Mouse (Mus musculus): ENCODE results near the gene Mitf. TPM values are rescaled to one million over a fixed set of nuclear protein-coding genes. Genes with fewer than 3 reads are reported as not detected.

Gene Mitf
- polyA plus RNA-seq, 1 experiment from 2014 or later: 0.40 TPM

DNA sequence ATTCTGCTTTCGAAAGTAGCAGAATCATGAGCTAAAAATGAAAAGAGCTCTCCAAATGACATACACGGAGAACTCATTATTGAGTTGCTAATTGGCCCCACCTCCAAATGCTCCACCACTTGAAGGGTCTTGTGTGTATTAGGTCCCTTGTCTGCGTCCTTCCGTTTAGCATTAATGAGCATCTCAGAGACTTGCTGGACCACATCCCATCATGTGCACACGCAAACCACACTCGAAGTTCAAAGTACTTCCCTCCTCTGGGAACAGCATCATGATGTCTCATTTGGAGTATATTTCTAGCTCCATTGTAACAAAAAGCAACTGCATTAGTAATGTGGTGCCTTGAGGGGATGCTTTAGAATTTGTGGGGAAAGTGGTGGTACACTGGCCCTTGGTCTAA lies 24.6 kb upstream of the Mitf start:
- ATAC-seq (ENCODE audit: low read depth): no peak

DNA sequence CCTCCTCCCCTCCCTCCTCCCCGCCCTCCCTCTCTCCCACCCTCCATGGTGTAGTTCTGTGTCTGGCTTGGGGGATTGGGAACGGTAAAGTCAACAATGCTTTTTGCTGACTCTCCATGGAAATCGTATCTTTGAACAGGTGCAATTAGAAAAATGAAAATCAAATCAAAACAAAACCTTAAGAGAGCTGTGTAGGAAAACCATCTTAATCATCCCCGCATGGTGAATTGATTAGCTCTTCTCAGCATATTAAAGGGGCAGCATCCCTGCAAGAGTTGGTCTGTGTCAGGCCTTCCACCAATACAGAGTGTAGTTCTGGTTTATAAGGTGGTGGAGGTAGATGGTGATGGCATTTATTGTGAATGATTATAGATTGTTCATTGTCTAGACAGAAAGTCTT lies 20.0 kb upstream of the Mitf start:
- Histone ChIP-seq H3K27me3 (ENCODE audit: control insufficient read depth, insufficient read depth, low read depth, low read length) (no peaks in the 10 kb centered on the region), H3K4me3 (ENCODE audit: low read depth, low read length) (no peak overlapping the region), H3K27ac (ENCODE audit: low read length) (no peak overlapping the region), H3K9ac (ENCODE audit: low read depth, low read length) (no peak overlapping the region), H3K36me3 (ENCODE audit: control insufficient read depth, insufficient read depth) (no peaks in the 10 kb centered on the region), H3K9me3 (replicated peaks; ENCODE audit: control insufficient read depth, low read length) (no peaks in the 10 kb centered on the region), H3K4me1 (ENCODE audit: control insufficient read depth, low read depth, low read length) (no peaks in the 10 kb centered on the region), H3K4me2 (ENCODE audit: low read depth, low read length) (no peak overlapping the region)
- WGBS (ENCODE audit: insufficient replicate concordance): 70% methylated on average over 4 of the region's 4 CpGs
- ATAC-seq (ENCODE audit: low read depth): no peak

More for the DNA sequence above, 24.6 kb upstream of the Mitf start:
- Histone ChIP-seq H3K36me3 (ENCODE audit: control insufficient read depth, insufficient read depth) (no peaks in the 10 kb centered on the region), H3K4me2 (ENCODE audit: low read depth, low read length) (no peak overlapping the region), H3K4me1 (ENCODE audit: control insufficient read depth, low read depth, low read length) (no peaks in the 10 kb centered on the region), H3K9me3 (replicated peaks; ENCODE audit: control insufficient read depth, low read length) (no peaks in the 10 kb centered on the region), H3K9ac (ENCODE audit: low read depth, low read length) (no peak overlapping the region), H3K4me3 (ENCODE audit: low read depth, low read length) (no peak overlapping the region), H3K27ac (ENCODE audit: low read length) (no peak overlapping the region), H3K27me3 (ENCODE audit: control insufficient read depth, insufficient read depth, low read depth, low read length) (no peaks in the 10 kb centered on the region)
- WGBS (ENCODE audit: insufficient replicate concordance): 71% methylated on average over 6 of the region's 6 CpGs

DNA sequence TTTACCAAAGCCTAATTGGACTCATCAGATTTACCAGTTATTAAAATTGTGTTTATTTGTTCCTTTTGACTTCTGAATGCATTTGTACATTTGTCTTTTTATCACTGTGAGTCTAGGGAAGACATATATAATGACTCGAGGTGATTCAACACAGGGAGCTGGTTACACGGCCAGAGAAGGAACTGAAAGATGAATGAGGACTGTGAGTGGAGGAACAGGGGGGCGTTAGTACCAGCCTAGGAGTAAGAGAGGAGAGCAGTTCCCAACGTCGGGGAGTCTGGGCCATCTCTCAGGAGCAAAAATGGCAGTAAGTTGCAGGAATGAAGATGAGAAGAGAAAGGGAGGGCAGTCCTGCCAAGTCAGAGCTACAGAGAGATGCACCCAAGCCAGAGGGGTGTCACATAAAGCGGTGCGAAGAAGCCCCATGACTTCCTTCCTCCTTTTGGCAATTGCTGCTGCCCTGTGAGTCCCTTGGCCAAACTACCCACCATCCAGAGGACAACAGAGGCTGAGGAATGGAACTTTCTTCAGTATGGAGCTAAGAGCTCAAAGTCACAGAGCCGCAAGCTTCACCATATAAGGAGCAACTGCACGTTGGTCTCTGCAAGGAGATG lies 18.4 kb upstream of the Mitf start:
- no peak for ATAC-seq (ENCODE audit: low read depth)
- WGBS (ENCODE audit: insufficient replicate concordance): 27% methylated on average over 9 of the region's 9 CpGs

DNA sequence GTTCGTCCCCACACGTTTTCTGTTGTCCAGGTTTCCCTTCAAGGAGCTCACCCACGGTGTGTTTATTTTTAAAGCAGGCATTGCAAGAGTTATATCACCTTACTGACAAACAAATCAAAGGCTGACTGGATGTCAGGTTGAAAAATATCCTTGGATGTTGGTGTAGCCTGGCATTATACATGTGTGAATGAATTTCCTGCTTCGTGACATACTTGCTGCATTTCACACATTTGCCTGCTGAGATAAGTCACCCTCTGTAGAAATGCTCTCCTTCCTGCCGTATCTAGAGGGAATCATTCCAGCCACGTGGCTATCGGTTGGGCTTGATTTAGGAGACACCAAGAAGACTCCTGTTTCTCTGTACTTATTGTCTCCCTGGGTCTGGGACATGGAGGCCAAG lies 17.2 kb upstream of the Mitf start:
- H3K4me1 ChIP-seq (ENCODE audit: control insufficient read depth, low read depth, low read length): no peaks in the 10 kb centered on the region
- no peak overlapping the region for H3K27ac ChIP-seq (ENCODE audit: low read length)
- no peaks in the 10 kb centered on the region for H3K27me3 ChIP-seq (ENCODE audit: control insufficient read depth, insufficient read depth, low read depth, low read length)
- H3K9ac ChIP-seq (ENCODE audit: low read depth, low read length): no peak overlapping the region
- no peak for ATAC-seq (ENCODE audit: low read depth)
- no peaks in the 10 kb centered on the region for H3K36me3 ChIP-seq (ENCODE audit: control insufficient read depth, insufficient read depth)
- no peaks in the 10 kb centered on the region for H3K9me3 ChIP-seq (replicated peaks; ENCODE audit: control insufficient read depth, low read length)
- WGBS (ENCODE audit: insufficient replicate concordance): 38% methylated on average over 7 of the region's 7 CpGs
- H3K4me2 ChIP-seq (ENCODE audit: low read depth, low read length): no peak overlapping the region
- no peak overlapping the region for H3K4me3 ChIP-seq (ENCODE audit: low read depth, low read length)

More for the DNA sequence above, 18.4 kb upstream of the Mitf start:
- H3K27me3 ChIP-seq (ENCODE audit: control insufficient read depth, insufficient read depth, low read depth, low read length): no peaks in the 10 kb centered on the region
- H3K9ac ChIP-seq (ENCODE audit: low read depth, low read length): no peak overlapping the region
- H3K27ac ChIP-seq (ENCODE audit: low read length): no peak overlapping the region
- H3K36me3 ChIP-seq (ENCODE audit: control insufficient read depth, insufficient read depth): no peaks in the 10 kb centered on the region
- H3K9me3 ChIP-seq (replicated peaks; ENCODE audit: control insufficient read depth, low read length): no peaks in the 10 kb centered on the region
- H3K4me3 ChIP-seq (ENCODE audit: low read depth, low read length): no peak overlapping the region
- no peak overlapping the region for H3K4me2 ChIP-seq (ENCODE audit: low read depth, low read length)
- H3K4me1 ChIP-seq (ENCODE audit: control insufficient read depth, low read depth, low read length): no peaks in the 10 kb centered on the region

DNA sequence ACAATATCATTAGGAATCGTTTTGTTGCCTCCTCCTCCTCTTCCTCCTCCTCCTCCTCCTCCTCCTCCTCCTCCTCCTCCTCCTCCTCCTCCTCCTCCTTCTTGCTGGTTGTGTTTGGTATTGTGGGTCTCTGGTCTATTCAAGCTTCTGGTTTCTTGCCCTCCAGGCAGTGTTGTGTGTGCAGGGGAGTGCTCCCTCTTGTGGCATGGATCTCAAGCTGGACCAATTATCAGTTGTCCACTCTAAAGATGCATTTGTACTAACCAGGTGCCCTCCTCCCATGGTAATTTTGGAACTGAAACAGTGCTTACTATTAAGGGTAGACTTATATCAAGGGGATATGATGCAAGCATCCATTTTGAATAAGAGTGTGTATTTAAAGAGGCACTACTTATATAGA lies 14.7 kb upstream of the Mitf start:
- no peak for ATAC-seq (ENCODE audit: low read depth)
- H3K4me3 ChIP-seq (ENCODE audit: low read depth, low read length): no peak overlapping the region
- 31% methylated on average over 1 of the region's 1 CpGs for WGBS (ENCODE audit: insufficient replicate concordance)
- no peaks in the 10 kb centered on the region for H3K27me3 ChIP-seq (ENCODE audit: control insufficient read depth, insufficient read depth, low read depth, low read length)
- no peak overlapping the region for H3K4me2 ChIP-seq (ENCODE audit: low read depth, low read length)
- no peak overlapping the region for H3K27ac ChIP-seq (ENCODE audit: low read length)
- no peaks in the 10 kb centered on the region for H3K36me3 ChIP-seq (ENCODE audit: control insufficient read depth, insufficient read depth)
- H3K9me3 ChIP-seq (replicated peaks; ENCODE audit: control insufficient read depth, low read length): no peaks in the 10 kb centered on the region
- no peaks in the 10 kb centered on the region for H3K4me1 ChIP-seq (ENCODE audit: control insufficient read depth, low read depth, low read length)
- H3K9ac ChIP-seq (ENCODE audit: low read depth, low read length): no peak overlapping the region

DNA sequence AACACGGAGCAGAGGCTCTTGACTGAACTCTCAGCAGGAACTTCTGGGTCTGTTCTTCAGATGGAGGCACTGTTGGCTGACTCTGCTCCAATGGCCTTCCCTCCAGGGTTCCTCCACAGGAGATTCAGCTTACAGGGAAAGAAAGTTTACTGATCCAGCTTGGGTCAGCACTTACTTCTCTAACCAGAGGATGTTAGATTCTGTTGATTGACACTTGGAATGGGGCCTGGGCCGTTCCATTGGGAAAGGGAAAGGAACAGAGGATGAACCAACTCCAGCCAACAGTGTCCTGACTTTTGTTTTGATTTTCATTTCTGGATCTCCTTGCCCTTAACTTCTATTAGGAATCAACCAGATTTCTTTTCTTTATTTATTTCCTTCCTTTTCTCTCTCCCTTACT lies 11.7 kb upstream of the Mitf start:
- Histone ChIP-seq H3K4me2 (ENCODE audit: low read depth, low read length) (no peak overlapping the region), H3K27ac (ENCODE audit: low read length) (no peak overlapping the region), H3K4me3 (ENCODE audit: low read depth, low read length) (no peak overlapping the region), H3K9me3 (replicated peaks; ENCODE audit: control insufficient read depth, low read length) (no peaks in the 10 kb centered on the region), H3K27me3 (ENCODE audit: control insufficient read depth, insufficient read depth, low read depth, low read length) (no peaks in the 10 kb centered on the region), H3K9ac (ENCODE audit: low read depth, low read length) (no peak overlapping the region), H3K4me1 (ENCODE audit: control insufficient read depth, low read depth, low read length) (no peaks in the 10 kb centered on the region), H3K36me3 (ENCODE audit: control insufficient read depth, insufficient read depth) (no peaks in the 10 kb centered on the region)
- 38% methylated on average over 2 of the region's 2 CpGs for WGBS (ENCODE audit: insufficient replicate concordance)
- ATAC-seq (ENCODE audit: low read depth): no peak

DNA sequence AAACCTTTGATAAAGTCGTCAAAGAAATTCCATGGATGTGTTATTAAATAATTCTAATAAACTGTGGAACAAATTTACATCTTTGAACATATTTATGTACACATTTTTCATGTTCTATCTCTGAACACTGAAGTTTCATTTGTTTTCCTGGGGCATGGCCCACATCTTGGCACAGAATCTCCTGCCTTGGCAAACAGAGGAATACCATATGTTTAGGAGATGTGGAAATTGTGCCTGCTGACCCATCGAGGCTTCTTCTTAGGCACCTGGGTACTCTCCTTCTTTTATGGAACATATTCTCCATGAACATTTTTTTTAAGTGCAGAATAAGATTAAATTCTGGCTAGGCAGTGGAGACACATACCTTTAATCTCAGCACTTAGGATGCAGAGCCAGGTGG lies 6.2 kb upstream of the Mitf start:
- Histone ChIP-seq H3K9ac (ENCODE audit: low read depth, low read length) (no peak overlapping the region), H3K9me3 (replicated peaks; ENCODE audit: control insufficient read depth, low read length) (no peaks in the 10 kb centered on the region), H3K4me2 (ENCODE audit: low read depth, low read length) (no peak overlapping the region), H3K27ac (ENCODE audit: low read length) (no peak overlapping the region), H3K4me1 (ENCODE audit: control insufficient read depth, low read depth, low read length) (no peaks in the 10 kb centered on the region), H3K4me3 (ENCODE audit: low read depth, low read length) (no peak overlapping the region), H3K36me3 (ENCODE audit: control insufficient read depth, insufficient read depth) (no peaks in the 10 kb centered on the region), H3K27me3 (ENCODE audit: control insufficient read depth, insufficient read depth, low read depth, low read length) (no peaks in the 10 kb centered on the region)
- ATAC-seq (ENCODE audit: low read depth): no peak
- WGBS (ENCODE audit: insufficient replicate concordance): 42% methylated on average over 2 of the region's 2 CpGs

DNA sequence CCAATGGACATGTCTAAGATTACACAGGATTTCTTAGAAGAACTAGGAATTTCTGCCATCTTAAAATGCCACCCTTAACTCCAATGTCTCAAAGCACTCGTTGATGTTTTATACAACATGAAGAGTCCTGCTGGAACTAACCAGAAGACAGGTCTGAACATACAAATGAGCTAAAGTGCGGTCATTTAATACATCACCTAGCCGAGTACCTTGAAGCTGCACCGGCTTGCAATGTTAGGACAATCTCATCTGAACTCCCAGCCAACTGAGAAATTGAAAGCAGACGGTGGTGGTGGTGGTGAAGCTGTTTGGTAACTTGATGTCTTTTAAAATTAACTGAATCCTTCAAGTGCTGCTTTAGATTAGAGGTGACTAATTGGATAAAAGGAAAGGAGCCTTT lies 801 bp upstream of the Mitf start:
- H3K9me3 ChIP-seq (replicated peaks; ENCODE audit: control insufficient read depth, low read length): no peaks in the 10 kb centered on the region
- ATAC-seq (ENCODE audit: low read depth): no peak
- peaks cover 7% of the 10 kb centered on the region for H3K4me1 ChIP-seq (ENCODE audit: control insufficient read depth, low read depth, low read length)
- no peaks in the 10 kb centered on the region for H3K36me3 ChIP-seq (ENCODE audit: control insufficient read depth, insufficient read depth)
- 49% methylated on average over 5 of the region's 5 CpGs for WGBS (ENCODE audit: insufficient replicate concordance)
- no peak overlapping the region for H3K27ac ChIP-seq (ENCODE audit: low read length)
- H3K4me3 ChIP-seq (ENCODE audit: low read depth, low read length): peak overlapping the region; percentile 73
- H3K27me3 ChIP-seq (ENCODE audit: control insufficient read depth, insufficient read depth, low read depth, low read length): no peaks in the 10 kb centered on the region
- peak overlapping the region; percentile 46 for H3K9ac ChIP-seq (ENCODE audit: low read depth, low read length)
- H3K4me2 ChIP-seq (ENCODE audit: low read depth, low read length): peak overlapping the region; percentile 92

DNA sequence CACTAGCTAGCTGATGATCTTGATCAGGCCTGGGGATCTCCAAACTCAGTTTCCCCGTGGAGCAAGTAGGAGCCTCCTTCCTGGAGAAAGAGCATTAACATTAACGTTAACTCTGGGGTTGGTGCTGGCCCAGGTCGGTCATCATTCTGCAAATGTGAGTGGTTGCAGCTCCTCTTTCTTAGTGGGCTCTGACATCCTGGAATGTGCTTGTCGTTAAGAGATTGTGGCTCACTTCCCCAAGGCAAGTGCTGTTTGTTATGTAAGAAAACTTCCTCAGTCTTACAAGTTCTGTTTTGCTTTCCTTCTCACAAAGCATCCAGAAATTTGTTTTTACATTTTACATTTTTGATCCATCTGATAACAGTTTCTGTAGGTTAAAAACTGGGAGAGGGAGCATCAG lies 7.3 kb downstream of the Mitf start:
- H3K4me1 ChIP-seq (ENCODE audit: control insufficient read depth, low read depth, low read length): no peaks in the 10 kb centered on the region
- H3K4me3 ChIP-seq (ENCODE audit: low read depth, low read length): no peak overlapping the region
- WGBS (ENCODE audit: insufficient replicate concordance): 27% methylated on average over 4 of the region's 4 CpGs
- no peaks in the 10 kb centered on the region for H3K36me3 ChIP-seq (ENCODE audit: control insufficient read depth, insufficient read depth)
- no peaks in the 10 kb centered on the region for H3K27me3 ChIP-seq (ENCODE audit: control insufficient read depth, insufficient read depth, low read depth, low read length)
- H3K4me2 ChIP-seq (ENCODE audit: low read depth, low read length): no peak overlapping the region
- no peaks in the 10 kb centered on the region for H3K9me3 ChIP-seq (replicated peaks; ENCODE audit: control insufficient read depth, low read length)
- H3K27ac ChIP-seq (ENCODE audit: low read length): no peak overlapping the region
- H3K9ac ChIP-seq (ENCODE audit: low read depth, low read length): no peak overlapping the region
- ATAC-seq (ENCODE audit: low read depth): no peak
